Comparison of ENCODE assay signal across 8 mouse cellular contexts in the genomic region with DNA sequence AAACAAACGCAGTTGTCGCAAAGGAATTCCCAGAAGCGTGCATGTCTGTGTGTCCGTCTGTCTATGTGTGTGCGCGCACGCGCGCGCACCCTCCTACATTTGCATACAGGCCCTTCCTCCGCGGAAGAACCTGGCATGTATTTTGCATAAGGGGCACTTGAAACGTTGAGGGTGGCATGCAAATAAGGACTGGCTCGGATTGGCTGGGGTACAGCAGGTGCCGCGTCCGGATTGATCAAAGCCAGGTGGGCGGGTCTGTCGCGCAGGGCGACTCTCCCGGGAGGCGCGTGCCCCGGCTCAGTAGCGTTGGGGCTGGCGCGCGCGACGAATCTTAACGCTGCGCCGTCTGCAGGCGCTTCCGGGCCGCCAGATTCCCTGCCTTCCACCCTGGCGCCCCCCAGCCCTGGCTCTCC. TPM values are rescaled to one million over a fixed set of nuclear protein-coding genes. Genes with fewer than 3 reads are reported as not detected.
DNase-seq lines count a peak whose midpoint lies in the region; ATAC-seq lines count a peak whose summit lies in the region.

Gene Pim2, plus strand, starts transcription at position 256 of the 413 bp plus-strand sequence.

- peaks cover 19% of the 10 kb centered on the region for H3K36me3 ChIP-seq in hindbrain, embryonic 13.5 days

- peaks cover 19% of the 10 kb centered on the region for H3K4me1 ChIP-seq in hindbrain, embryonic 13.5 days (replicated peaks)

- H3K27ac ChIP-seq in hindbrain, embryonic 13.5 days: peak within 1 kb of the TSS; percentile 76

- peak; percentile 92 for ATAC-seq in hindbrain, embryonic 13.5 days (ENCODE audit: low FRiP score)

- H3K9ac ChIP-seq in hindbrain, embryonic 13.5 days: peak within 1 kb of the TSS; percentile 72

- no peaks in the 10 kb centered on the region for H3K27me3 ChIP-seq in hindbrain, embryonic 13.5 days

- 27% methylated on average over 37 of the region's 38 CpGs for WGBS in hindbrain, embryonic 13.5 days

- H3K9me3 ChIP-seq in hindbrain, embryonic 13.5 days: no peaks in the 10 kb centered on the region

- peak within 1 kb of the TSS; percentile 71 for H3K4me2 ChIP-seq in hindbrain, embryonic 13.5 days

- H3K4me3 ChIP-seq in hindbrain, embryonic 13.5 days: peak within 1 kb of the TSS; percentile 50

- DNase-seq in T-cell, adult 2 months (ENCODE audit: low spot score): peak; percentile 92
- peak; percentile 91 for DNase-seq in cerebellum, postnatal 14 days
- peak; percentile 77 to 82 for DNase-seq in frontal cortex, postnatal 14 days (ENCODE audit: low spot score in 2 of 2)
- peak; percentile 54 to 61 for DNase-seq in layer of hippocampus, postnatal 25 days (ENCODE audit: extremely low spot score in 1 of 2, low spot score in 1 of 2)
- peak; percentile 76 for DNase-seq in lung, postnatal 14 days
- peak; percentile 78 for DNase-seq in retina, embryonic 14.5 days (ENCODE audit: low spot score)
- peak; percentile 83 to 92 for DNase-seq in thymus, postnatal 36 days

RNA-seq across cellular contexts. Expression of gene Pim2, which starts in this region (rescaled TPM):
- polyA plus RNA-seq in hindbrain, embryonic 13.5 days (2015; fragmentation: Nextera tagmentation; extraction: Ambion mirVana): 16.0 and 18.7 TPM in 2 replicates
- 10 to 100 TPM; 52.2 to 57.4 TPM for total RNA-seq in layer of hippocampus, postnatal 25 days (2021)

Comparison
In these comparisons a context has a peak if more than half of its experiments do, and no peak if none do; other contexts are left out.
1. Peak in every context shown above with its lines: DNase-seq, ATAC-seq, H3K4me3 ChIP-seq and H3K27ac ChIP-seq.